Mouse (Mus musculus) CH12.LX (cell line): ENCODE data around the gene Tnp1. TPM values are rescaled to one million over a fixed set of nuclear protein-coding genes. Genes with fewer than 3 reads are reported as not detected.

Experiments
- DNase-seq: peaks from one replicate; pipeline ENCODE4 v3.0.0-alpha.2; 2013; ENCODE audit errors: extremely low read depth
- H3K27ac ChIP-seq: 2 replicates; pipeline ENCODE4 v1.5.1; 2012; ENCODE audit warnings: low read depth, mild to moderate bottlenecking, control low read depth, moderate library complexity; ENCODE audit not compliant: insufficient read depth
- H3K27me3 ChIP-seq: replicated peaks from 2 replicates; pipeline ENCODE3; 2012; ENCODE audit warnings: inconsistent platforms
- H3K36me3 ChIP-seq, 2 experiments: replicated peaks in 1 of 2; 2 replicates each; pipeline versions ENCODE3 to v1.6.1; 2012; ENCODE audit warnings: inconsistent platforms in 1 of 2, low read length in 1 of 2, mild to moderate bottlenecking in 1 of 2, mixed read lengths in 1 of 2, moderate library complexity in 1 of 2; ENCODE audit not compliant: control insufficient read depth in 1 of 2, insufficient read depth in 1 of 2
- H3K4me1 ChIP-seq, 2 experiments: 2 replicates each; pipeline ENCODE4 v1.6.1; 2012; ENCODE audit warnings: inconsistent platforms in 1 of 2, moderate library complexity in 1 of 2; ENCODE audit not compliant: insufficient read depth in 2 of 2, control insufficient read depth in 1 of 2
- H3K4me2 ChIP-seq: 2 replicates; pipeline ENCODE4 v1.6.1; 2012; ENCODE audit warnings: low read depth, mild to moderate bottlenecking, control low read depth; ENCODE audit not compliant: poor library complexity, insufficient read depth, severe bottlenecking
- H3K4me3 ChIP-seq, 3 experiments: fragments of 150-350 bp in 1 of 3; sonication (generic) in 1 of 3; replicated peaks in 1 of 3; 2 replicates each; pipeline versions ENCODE3 to v1.5.1; 2011 to 2012; ENCODE audit warnings: low read depth in 2 of 3, low read length in 2 of 3, mild to moderate bottlenecking in 2 of 3, moderate library complexity in 2 of 3, control low read depth in 1 of 3, improper control_type of control experiment in 1 of 3, inconsistent platforms in 1 of 3, mixed read lengths in 1 of 3; ENCODE audit not compliant: poor library complexity in 1 of 3
- H3K79me2 ChIP-seq: replicated peaks from 2 replicates; pipeline ENCODE4 v1.6.1; 2012; ENCODE audit warnings: mild to moderate bottlenecking, moderate library complexity; ENCODE audit not compliant: control insufficient read depth, poor library complexity, insufficient read depth, severe bottlenecking; ENCODE audit errors: extremely low read depth
- H3K9ac ChIP-seq: 2 replicates; pipeline ENCODE4 v1.6.1; 2012; ENCODE audit warnings: low read depth, mild to moderate bottlenecking, control low read depth, moderate library complexity; ENCODE audit not compliant: insufficient read depth
- H3K9me3 ChIP-seq: replicated peaks from 2 replicates; pipeline ENCODE3; 2012; ENCODE audit warnings: low read length, inconsistent platforms, mixed read lengths
- BHLHE40 ChIP-seq: IDR thresholded peaks from 2 replicates; pipeline ENCODE4 v1.6.1; 2011; ENCODE audit warnings: mild to moderate bottlenecking, low read depth, low read length, improper control_type of control experiment
- CHD1 ChIP-seq: IDR thresholded peaks from 2 replicates; pipeline ENCODE4 v1.6.1; 2012; ENCODE audit warnings: low read depth, low read length, improper control_type of control experiment, inconsistent platforms
- CTCF ChIP-seq, 2 experiments: IDR thresholded peaks in 1 of 2; conservative IDR thresholded peaks in 1 of 2; 2 replicates each; pipeline ENCODE4 v1.5.1; 2011 to 2012; ENCODE audit warnings: low read depth in 2 of 2, low read length in 2 of 2, improper control_type of control experiment in 1 of 2, inconsistent platforms in 1 of 2, mild to moderate bottlenecking in 1 of 2, moderate library complexity in 1 of 2
- ETS1 ChIP-seq: conservative IDR thresholded peaks from 2 replicates; pipeline ENCODE4 v1.6.1; 2012; ENCODE audit warnings: low read depth, mild to moderate bottlenecking, inconsistent platforms, low read length, improper control_type of control experiment, moderate library complexity
- GABPA ChIP-seq: IDR thresholded peaks from 2 replicates; pipeline ENCODE4 v1.6.1; 2012; ENCODE audit warnings: low read depth, low read length, improper control_type of control experiment, inconsistent platforms; ENCODE audit not compliant: insufficient replicate concordance
- HCFC1 ChIP-seq: IDR thresholded peaks from 2 replicates; pipeline ENCODE4 v1.6.1; 2012; ENCODE audit warnings: low read depth, mild to moderate bottlenecking, inconsistent platforms, low read length, improper control_type of control experiment
- IRF4 ChIP-seq: IDR thresholded peaks from 2 replicates; pipeline ENCODE4 v1.6.1; 2014; ENCODE audit warnings: low read depth, mild to moderate bottlenecking, inconsistent platforms, low read length, improper control_type of control experiment
- JUND ChIP-seq: conservative IDR thresholded peaks from 2 replicates; pipeline ENCODE4 v1.6.1; 2011; ENCODE audit warnings: low read depth, low read length, improper control_type of control experiment
- KAT2A ChIP-seq: IDR thresholded peaks from 2 replicates; pipeline ENCODE4 v1.6.1; 2012; ENCODE audit warnings: low read length, improper control_type of control experiment, inconsistent platforms; ENCODE audit not compliant: insufficient replicate concordance
- MAX ChIP-seq: IDR thresholded peaks from 2 replicates; pipeline ENCODE4 v1.6.1; 2011; ENCODE audit warnings: low read length, improper control_type of control experiment
- MXI1 ChIP-seq: IDR thresholded peaks from 2 replicates; pipeline ENCODE4 v1.6.1; 2011; ENCODE audit warnings: mild to moderate bottlenecking, low read depth, low read length, improper control_type of control experiment
- MYC ChIP-seq: IDR thresholded peaks from 2 replicates; pipeline ENCODE4 v1.6.1; 2011; ENCODE audit warnings: low read depth, mild to moderate bottlenecking, improper control_type of control experiment, low read length
- NRF1 ChIP-seq: IDR thresholded peaks from 2 replicates; pipeline ENCODE4 v1.6.1; 2014; ENCODE audit warnings: low read depth, mild to moderate bottlenecking, inconsistent platforms, low read length, improper control_type of control experiment, moderate library complexity
- POLR2A ChIP-seq: IDR thresholded peaks from 2 replicates; pipeline ENCODE4 v1.6.1; 2011; ENCODE audit warnings: low read depth, mild to moderate bottlenecking, improper control_type of control experiment, low read length
- POLR2AphosphoS2 ChIP-seq: IDR thresholded peaks from 2 replicates; pipeline ENCODE4 v1.6.1; 2011; ENCODE audit warnings: low read depth, low read length, improper control_type of control experiment
- RAD21 ChIP-seq: IDR thresholded peaks from 2 replicates; pipeline ENCODE4 v1.6.1; 2011; ENCODE audit warnings: low read depth, mild to moderate bottlenecking, low read length, improper control_type of control experiment, moderate library complexity
- RCOR1 ChIP-seq: conservative IDR thresholded peaks from 2 replicates; pipeline ENCODE4 v1.6.1; 2012; ENCODE audit warnings: low read depth, mild to moderate bottlenecking, inconsistent platforms, low read length, improper control_type of control experiment
- TBP ChIP-seq: conservative IDR thresholded peaks from 2 replicates; pipeline ENCODE4 v1.6.1; 2011; ENCODE audit warnings: low read depth, low read length, improper control_type of control experiment
- TCF12 ChIP-seq: IDR thresholded peaks from 2 replicates; pipeline ENCODE4 v1.6.1; 2014; ENCODE audit warnings: low read depth, mild to moderate bottlenecking, inconsistent platforms, low read length, improper control_type of control experiment
- USF2 ChIP-seq: conservative IDR thresholded peaks from 2 replicates; pipeline ENCODE4 v1.6.1; 2011; ENCODE audit warnings: low read depth, low read length, improper control_type of control experiment
- ZC3H11A ChIP-seq: IDR thresholded peaks from 2 replicates; pipeline ENCODE4 v1.6.1; 2012; ENCODE audit warnings: low read depth, mild to moderate bottlenecking, inconsistent platforms, low read length, improper control_type of control experiment
- ZMIZ1 ChIP-seq: IDR thresholded peaks from 2 replicates; pipeline ENCODE4 v1.6.1; 2012; ENCODE audit warnings: low read depth, mild to moderate bottlenecking, inconsistent platforms, low read length, improper control_type of control experiment
- dilution Hi-C: fragments of 300-500 bp; cut with MboI; formaldehyde crosslinking; loops from 2 replicates; pipeline ENCODE4 v1.14.3; 2020; ENCODE audit warnings: low sequenced_read_pairs; ENCODE audit not compliant: extremely low pct_unique_long_range_greater_than_20kb, extremely low pct_ligation_motif_present
- in situ Hi-C: fragments of 300-500 bp; cut with MboI; formaldehyde crosslinking; loops from 3 replicates; pipeline ENCODE4 v1.14.3; 2019; ENCODE audit warnings: low sequenced_read_pairs, low pct_ligation_motif_present, low pct_unique_long_range_greater_than_20kb, mixed read lengths
- polyA plus RNA-seq: library from polyadenylated mRNA; unstranded; fragments of >175 nt; gene quantifications from 2 replicates; pipeline ENCODE4 v1.2.1, GENCODE M21; 2012; ENCODE audit warnings: low read depth; ENCODE audit not compliant: insufficient read length
- total RNA-seq, 2 experiments: library from RNA; depleted of rRNA; stranded (reverse); fragments of 300-350 nt in 1 of 2; fragments of >200 nt in 1 of 2; gene quantifications; 2 replicates each; pipeline ENCODE4 v1.2.3; 2012 to 2014

The Tnp1 gene
- total and polyA plus RNA-seq, 3 experiments = not detected

DNA sequence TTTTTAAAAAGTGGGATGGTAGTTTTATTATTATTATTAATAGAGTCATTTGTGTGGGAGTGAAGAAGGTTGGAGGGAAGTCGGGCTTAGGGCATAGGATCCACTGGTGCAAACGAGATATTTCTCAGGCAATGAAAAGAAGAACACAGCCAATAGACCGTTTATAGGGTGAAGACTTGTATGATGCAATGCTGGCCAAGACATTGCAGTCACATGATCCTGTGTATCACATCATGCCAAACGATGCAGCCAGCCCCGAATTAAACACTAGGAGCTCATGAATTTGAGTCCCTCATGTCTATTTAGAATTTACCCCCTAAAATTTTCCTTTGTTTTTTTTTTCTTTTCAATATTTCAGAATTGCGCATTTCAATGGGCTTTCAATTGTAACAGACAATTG is 13.0 kb upstream of the Tnp1 start:
- no peak for DNase-seq
- Histone ChIP-seq H3K27me3 (peaks cover 9% of the 10 kb centered on the region), H3K36me3 (no peaks in the 10 kb centered on the region)
- no peak for TF ChIP-seq RAD21
- TF ChIP-seq HCFC1 = no peak
- no peak for TF ChIP-seq KAT2A
- TF ChIP-seq ZMIZ1 = no peak
- TF ChIP-seq TCF12 = no peak
- no peak for TF ChIP-seq ZC3H11A
- TF ChIP-seq ETS1 = no peak
- no peak for TF ChIP-seq TBP
- no peak for TF ChIP-seq USF2
- TF ChIP-seq GABPA = no peak
- TF ChIP-seq POLR2AphosphoS2 = no peak
- TF ChIP-seq IRF4 = no peak
- TF ChIP-seq, all 38 proteins: peak for 0
- Histone ChIP-seq H3K4me2 (no peak overlapping the region), H3K9me3 (no peaks in the 10 kb centered on the region), H3K4me3 (no peak overlapping the region), H3K79me2 (no peaks in the 10 kb centered on the region), H3K9ac (no peak overlapping the region), H3K4me1 (peaks cover 0 to 2% of the 10 kb centered on the region in 2 experiments; a peak in 1 of 4 replicates), H3K27ac (no peak overlapping the region)
- dilution Hi-C loops (no loop called here), in situ Hi-C loops (no loop called here)

DNA sequence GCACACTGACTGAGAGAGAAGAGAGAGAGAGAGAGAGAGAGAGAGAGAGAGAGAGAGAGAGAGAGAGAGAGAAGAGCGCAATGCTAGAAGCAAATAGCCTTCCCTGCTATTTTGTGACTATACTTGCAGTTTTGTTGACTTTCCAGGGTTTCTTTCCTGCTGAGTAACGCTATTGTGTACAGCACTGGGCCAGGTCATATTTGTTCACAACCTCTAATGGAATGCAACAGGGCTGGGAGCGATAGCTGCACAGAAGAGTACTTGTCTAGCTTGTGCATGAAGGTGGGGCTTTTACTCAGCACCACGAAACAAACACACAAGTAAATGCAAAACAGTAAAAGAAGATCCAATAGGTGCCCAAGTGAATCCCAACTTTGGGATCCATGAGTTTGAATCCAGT is 11.7 kb upstream of the Tnp1 start:
- Histone ChIP-seq H3K9ac (no peak overlapping the region), H3K36me3 (no peaks in the 10 kb centered on the region), H3K27ac (no peak overlapping the region), H3K27me3 (peaks cover 8% of the 10 kb centered on the region), H3K4me2 (no peak overlapping the region), H3K4me3 (no peak overlapping the region), H3K9me3 (no peaks in the 10 kb centered on the region)
- in situ Hi-C loops = no loop called here
- DNase-seq = no peak
- TF ChIP-seq RCOR1 (no peak), JUND (no peak), IRF4 (no peak), MAX (no peak), CHD1 (no peak), POLR2AphosphoS2 (no peak), POLR2A (no peak), MXI1 (no peak), BHLHE40 (no peak), GABPA (no peak), CTCF (conservative IDR thresholded peaks at IDR 0.05 in 1 of 2, IDR thresholded peaks at IDR 0.05 in 1 of 2; ENCODE audit: low read depth in 2 of 2, low read length in 2 of 2) (no peak), HCFC1 (no peak), ZMIZ1 (no peak), MYC (no peak), NRF1 (no peak), ZC3H11A (no peak)
- TF ChIP-seq, all 38 proteins: peak for 0
- peaks cover 0 to under 1% of the 10 kb centered on the region in 2 experiments; a peak in 1 of 4 replicates for H3K4me1 ChIP-seq
- dilution Hi-C loops = no loop called here
- H3K79me2 ChIP-seq = no peaks in the 10 kb centered on the region
